Mouse (Mus musculus) B cell, adult 67 days (primary cell): Measurements from ENCODE around the gene Hus1b. TPM values are rescaled to one million over a fixed set of nuclear protein-coding genes. Genes with fewer than 3 reads are reported as not detected.

Experiments used
- total RNA-seq, 2 experiments: library from RNA; stranded (reverse); gene quantifications; 4 replicates each; pipeline ENCODE4 v1.2.4; 2023

Hus1b gene
- 1 to 10 TPM; 2.6 to 3.4 TPM for total RNA-seq

GRCm38 (mm10) chr13:30947540-30947939 lies at the start of gene Hus1b:
Gene Hus1b (minus strand): TSS chr13:30947759.

GRCm38 (mm10) chr13:30973501-30974246 lies 26.1 kb upstream of the Hus1b start, which contains the start of the genes Exoc2 and Gm5447:
Gene Exoc2 (minus strand): TSS chr13:30974093.
Gene Gm5447 (plus strand): TSS chr13:30974204.

Other genes with a start within 250 kb of the Hus1b start
- gene Irf4, start 198.5 kb downstream of the Hus1b start, total RNA-seq, result 100 to 1,000 TPM; 443 to 590 TPM
- 10 to 100 TPM; 53.8 to 58.4 TPM for gene Exoc2, start 26.3 kb upstream of the Hus1b start, total RNA-seq
- gene Gm5447, start 26.4 kb upstream of the Hus1b start, total RNA-seq, result not detected